Mouse (Mus musculus): ENCODE results near the gene Gnptg. TPM values are rescaled to one million over a fixed set of nuclear protein-coding genes. Genes with fewer than 3 reads are reported as not detected.

The Gnptg gene
- total RNA-seq, 4 experiments from 2014 or later, result 73.0 to 83.6 (median 76.1) TPM

- DNase-seq (ENCODE audit: low spot score in 2 of 2), result no peak
Observed at GRCm38 (mm10) chr17:25189091-25189490, 50.8 kb downstream of the Gnptg start.

GRCm38 (mm10) chr17:25188150-25189031 is 51.5 kb downstream of the Gnptg start, which contains the start of gene Unkl:
Gene Unkl (plus strand): TSS chr17:25188397.
- DNase-seq (ENCODE audit: low spot score in 2 of 2), result peak; percentile 51 to 58

GRCm38 (mm10) chr17:25187784-25188149 is 52.2 kb downstream of the Gnptg start:
- DNase-seq (ENCODE audit: low spot score in 2 of 2), result no peak

GRCm38 (mm10) chr17:25184961-25185360 is 55.0 kb downstream of the Gnptg start:
- DNase-seq (ENCODE audit: low spot score in 2 of 2), result no peak

GRCm38 (mm10) chr17:25184129-25184691 is 55.7 kb downstream of the Gnptg start, which contains the start of gene BC003965:
Gene BC003965 (plus strand): TSS chr17:25184554.
- DNase-seq (ENCODE audit: low spot score in 2 of 2), result peak; percentile 95 to 99

Small RNA genes within 50 kb of the gene (microRNA-seq; reads per million reads assigned to microRNA genes)
- gene Mir3547, result 107 to 190 reads per million in 2 experiments

Other genes with a start within 250 kb of the Gnptg start
- gene Cramp1l, start 224.3 kb downstream of the Gnptg start, total RNA-seq (2022), result 10 to 100 TPM; 25.7 to 28.9 (median 26.7) TPM
- 10 to 100 TPM; 17.4 to 21.5 (median 20.3) TPM for gene Ift140, start 224.0 kb downstream of the Gnptg start, total RNA-seq (2022)
- 10 to 100 TPM in 3 of 4 experiments, 1 to 10 TPM in 1; 7.5 to 11.2 (median 10.6) TPM for gene Tmem204, start 156.5 kb downstream of the Gnptg start, total RNA-seq (2022)
- 10 to 100 TPM; 22.6 to 34.6 (median 28.6) TPM for gene Telo2, start 124.2 kb downstream of the Gnptg start, total RNA-seq (2022)
- under 1 TPM; 0.65 to 0.96 (median 0.75) TPM for gene Ptx4, start 119.4 kb downstream of the Gnptg start, total RNA-seq (2022)
- 10 to 100 TPM; 50.0 to 54.5 (median 51.1) TPM for gene Clcn7, start 106.7 kb downstream of the Gnptg start, total RNA-seq (2022)
- not detected for gene Ccdc154, start 77.7 kb downstream of the Gnptg start, total RNA-seq (2022)
- under 1 TPM in 1 of 4 experiments, not detected in 3; 0.42 TPM for gene Gm38655, start 64.7 kb downstream of the Gnptg start, total RNA-seq (2022)
- gene BC003965, start 55.6 kb downstream of the Gnptg start, total RNA-seq (2022), result 10 to 100 TPM; 17.7 to 19.9 (median 19.6) TPM
- gene Unkl, start 51.7 kb downstream of the Gnptg start, total RNA-seq (2022), result 10 to 100 TPM; 37.0 to 40.0 (median 37.8) TPM
- gene Tsr3, start within 50 bp of the Gnptg start, total RNA-seq (2022), result 10 to 100 TPM; 18.4 to 26.5 (median 24.7) TPM
- 10 to 100 TPM; 14.5 to 33.9 (median 31.2) TPM for gene Baiap3, start 16.2 kb upstream of the Gnptg start, total RNA-seq (2022)
- 100 to 1,000 TPM; 228 to 239 (median 235) TPM for gene Ube2i, start 34.5 kb upstream of the Gnptg start, total RNA-seq (2022)
- gene Prss34, start 58.3 kb upstream of the Gnptg start, total RNA-seq (2022), result not detected
- gene Prss28, start 68.5 kb upstream of the Gnptg start, total RNA-seq (2022), result not detected
- not detected for gene Prss29, start 78.5 kb upstream of the Gnptg start, total RNA-seq (2022)
- gene Tpsab1, start 105.4 kb upstream of the Gnptg start, total RNA-seq (2022), result not detected
- not detected for gene Tpsb2, start 126.2 kb upstream of the Gnptg start, total RNA-seq (2022)
- not detected for gene Tpsg1, start 129.1 kb upstream of the Gnptg start, total RNA-seq (2022)
- 10 to 100 TPM; 44.2 to 56.5 (median 50.2) TPM for gene Cacna1h, start 193.7 kb upstream of the Gnptg start, total RNA-seq (2022)
- 1 to 10 TPM in 1 of 4 experiments, under 1 TPM in 3; 0.76 to 2.1 (median 0.87) TPM for gene Tekt4, start 214.5 kb upstream of the Gnptg start, total RNA-seq (2022)

Data from left cerebral cortex, adult 8-10 months (tissue).